Mouse (Mus musculus) ZHBTc4 (cell line): ENCODE data around the gene Ubiad1.

Source experiments
- DNase-seq: peaks from one replicate; pipeline ENCODE4 v3.0.0-alpha.2; 2011; ENCODE audit warnings: low read depth, low spot score

The Ubiad1 gene

GRCm38 (mm10) chr4:148453707-148454106 lies 9.1 kb upstream of the Ubiad1 start:
- DNase-seq: no peak

GRCm38 (mm10) chr4:148448853-148449245 lies 4.3 kb upstream of the Ubiad1 start:
- DNase-seq: peak; percentile 73

GRCm38 (mm10) chr4:148448179-148448852 lies 3.7 kb upstream of the Ubiad1 start, which contains the start of gene Mtor:
Mtor (plus strand) TSS chr4:148448611.
- peak; percentile 99 for DNase-seq

- no peak for DNase-seq
These were observed 2.0 kb downstream of the Ubiad1 start for GRCm38 (mm10) chr4:148442598-148442997.

GRCm38 (mm10) chr4:148441931-148442330 lies 2.6 kb downstream of the Ubiad1 start:
- DNase-seq: no peak

- peak; percentile 26 for DNase-seq
These were observed 8.8 kb downstream of the Ubiad1 start for GRCm38 (mm10) chr4:148435657-148436330.

- DNase-seq: no peak
These were observed 9.5 kb downstream of the Ubiad1 start for GRCm38 (mm10) chr4:148435106-148435505.

GRCm38 (mm10) chr4:148434554-148434953 lies 10.0 kb downstream of the Ubiad1 start:
- no peak for DNase-seq

- peak; percentile 74 for DNase-seq
These were observed 10.8 kb downstream of the Ubiad1 start for GRCm38 (mm10) chr4:148433813-148434212.

- DNase-seq: no peak
These were observed 11.2 kb downstream of the Ubiad1 start for GRCm38 (mm10) chr4:148433336-148433735.

GRCm38 (mm10) chr4:148432488-148432887 lies 12.1 kb downstream of the Ubiad1 start:
- no peak for DNase-seq

- no peak for DNase-seq
These were observed 13.6 kb downstream of the Ubiad1 start for GRCm38 (mm10) chr4:148430880-148431519.

GRCm38 (mm10) chr4:148429686-148430085 lies 14.9 kb downstream of the Ubiad1 start:
- peak; percentile 86 for DNase-seq

GRCm38 (mm10) chr4:148429121-148429520 lies 15.4 kb downstream of the Ubiad1 start:
- peak; percentile 16 for DNase-seq

- no peak for DNase-seq
These were observed 16.0 kb downstream of the Ubiad1 start for GRCm38 (mm10) chr4:148428544-148428943.

- no peak for DNase-seq
These were observed 17.4 kb downstream of the Ubiad1 start for GRCm38 (mm10) chr4:148426950-148427850.

- no peak for DNase-seq
These were observed 27.0 kb downstream of the Ubiad1 start for GRCm38 (mm10) chr4:148417559-148417958.

- DNase-seq: no peak
These were observed 27.5 kb downstream of the Ubiad1 start for GRCm38 (mm10) chr4:148417074-148417526.

GRCm38 (mm10) chr4:148415575-148415974 lies 29.0 kb downstream of the Ubiad1 start:
- peak; percentile 46 for DNase-seq

GRCm38 (mm10) chr4:148408256-148408975 lies 36.2 kb downstream of the Ubiad1 start:
- DNase-seq: no peak
